Mouse (Mus musculus) layer of hippocampus, adult 2 months (tissue): ENCODE results near the gene Rhot1. TPM values are rescaled to one million over a fixed set of nuclear protein-coding genes. Genes with fewer than 3 reads are reported as not detected.
A peak's percentile ranks its signal among the peaks of the same experiment; 100 is the strongest.

ENCODE experiments used
- DNase-seq, 2 experiments: peaks; one replicate each; pipeline ENCODE4 v3.0.0; 2022; ENCODE audit warnings: low spot score in 2 of 2
- H3K27ac ChIP-seq: fragments of 200-600 bp; 2 replicates; pipeline ENCODE4 v1.8.1; 2022
- H3K4me3 ChIP-seq: fragments of 200-600 bp; 2 replicates; pipeline ENCODE4 v1.8.1; 2022; ENCODE audit warnings: mild to moderate bottlenecking
- CTCF ChIP-seq: fragments of 200-600 bp; conservative IDR thresholded peaks from 2 replicates; pipeline ENCODE4 v1.8.1; 2022; ENCODE audit warnings: antibody characterized with exemption, mild to moderate bottlenecking, moderate library complexity
- total RNA-seq, 2 experiments: library from RNA; stranded (reverse); gene quantifications; 2 replicates each; pipeline ENCODE4 v1.2.3; 2021

The Rhot1 gene
- total RNA-seq, 2 experiments from 2014 or later, result 67.8 to 68.2 TPM

DNA sequence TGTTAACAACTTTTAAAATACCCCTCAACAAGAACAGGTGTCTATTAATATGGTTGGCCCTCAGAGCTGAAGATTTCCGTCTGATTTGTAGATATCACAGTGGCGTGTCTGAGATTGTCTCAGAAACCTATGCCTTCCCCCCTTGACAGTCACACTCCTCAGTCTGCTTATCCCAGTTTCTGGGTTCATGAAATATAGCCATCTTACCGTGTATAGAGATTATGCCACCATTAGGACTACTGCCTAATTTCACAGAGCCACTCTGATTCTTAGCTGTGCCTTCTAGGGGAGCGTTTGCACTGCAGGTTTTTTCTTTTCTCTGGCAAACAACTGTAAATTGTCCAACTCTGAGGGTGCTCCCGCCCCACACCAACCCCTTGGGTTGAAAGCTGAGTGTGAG, 62.3 kb downstream of the Rhot1 start:
- Histone ChIP-seq H3K4me3 (no peak overlapping the region), H3K27ac (peak overlapping the region; percentile 54)
- DNase-seq, result no peak
- TF ChIP-seq CTCF, result no peak

DNA sequence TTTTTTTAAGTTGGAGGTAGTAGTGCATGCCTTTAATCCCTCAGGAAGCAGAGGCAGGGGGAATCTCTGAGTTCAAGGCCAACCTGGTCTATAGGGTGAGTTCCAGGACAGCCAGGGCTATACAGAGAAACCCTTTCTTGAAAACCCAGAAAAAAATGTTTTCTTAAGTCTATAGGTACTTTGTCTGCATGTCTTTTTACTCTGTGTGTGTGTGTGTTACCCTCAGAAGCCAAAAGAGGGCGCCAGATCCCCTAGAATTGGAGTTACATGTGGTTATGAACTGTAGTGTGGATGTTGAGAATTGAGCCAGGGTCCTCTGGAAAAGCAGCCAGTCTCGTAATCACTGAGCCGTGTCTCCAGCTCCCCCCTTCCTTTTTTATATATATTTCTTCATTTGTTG, 66.2 kb downstream of the Rhot1 start:
- Histone ChIP-seq H3K4me3 (no peak overlapping the region), H3K27ac (no peak overlapping the region)
- DNase-seq, result no peak
- peak; percentile 44 for TF ChIP-seq CTCF

DNA sequence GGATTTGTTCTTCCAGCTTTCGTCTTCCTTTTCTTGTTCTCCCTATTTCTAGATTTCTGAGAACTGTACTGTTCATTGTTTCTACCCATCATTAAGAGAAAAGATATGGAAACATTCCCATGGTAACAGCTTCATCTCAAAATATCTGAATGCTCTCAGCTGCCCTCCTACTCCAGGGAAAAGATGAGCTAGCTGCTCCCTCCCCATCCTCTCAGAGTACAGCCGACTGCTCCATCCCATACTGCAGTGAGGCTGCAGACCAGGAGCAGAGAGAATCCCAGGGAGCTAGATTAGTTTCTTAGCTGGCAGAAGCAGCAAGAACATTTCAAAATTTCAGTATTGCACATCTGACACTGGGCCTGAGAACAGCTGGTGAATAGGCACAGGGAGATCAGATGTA, 69.2 kb downstream of the Rhot1 start:
- H3K27ac ChIP-seq, result peak overlapping the region; percentile 88
- no peak for TF ChIP-seq CTCF
- peak in 1 of 2 experiments; percentile 57 for DNase-seq

DNA sequence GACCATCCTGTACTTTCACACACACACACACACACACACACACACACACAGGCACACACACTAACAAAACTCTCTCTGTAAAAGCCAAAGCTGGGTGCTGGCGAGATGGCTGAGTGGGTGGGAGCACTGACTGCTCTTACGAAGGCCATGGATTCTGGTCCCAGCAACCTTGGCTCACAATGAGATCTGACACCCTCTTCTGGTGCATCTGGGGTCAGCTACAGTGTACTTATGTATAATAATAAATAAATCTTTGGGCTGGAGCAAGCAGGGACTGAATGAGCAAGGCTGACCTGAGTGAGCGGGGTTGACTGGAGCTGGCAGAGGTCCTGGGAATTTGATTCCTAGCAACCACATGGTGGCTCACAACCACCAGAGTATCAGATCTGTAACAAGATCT, 75.0 kb downstream of the Rhot1 start:
- Histone ChIP-seq H3K4me3 (no peak overlapping the region), H3K27ac (no peak overlapping the region)
- TF ChIP-seq CTCF, result peak; percentile 35
- DNase-seq, result no peak

More for the DNA sequence above, 69.2 kb downstream of the Rhot1 start:
- H3K4me3 ChIP-seq, result no peak overlapping the region

DNA sequence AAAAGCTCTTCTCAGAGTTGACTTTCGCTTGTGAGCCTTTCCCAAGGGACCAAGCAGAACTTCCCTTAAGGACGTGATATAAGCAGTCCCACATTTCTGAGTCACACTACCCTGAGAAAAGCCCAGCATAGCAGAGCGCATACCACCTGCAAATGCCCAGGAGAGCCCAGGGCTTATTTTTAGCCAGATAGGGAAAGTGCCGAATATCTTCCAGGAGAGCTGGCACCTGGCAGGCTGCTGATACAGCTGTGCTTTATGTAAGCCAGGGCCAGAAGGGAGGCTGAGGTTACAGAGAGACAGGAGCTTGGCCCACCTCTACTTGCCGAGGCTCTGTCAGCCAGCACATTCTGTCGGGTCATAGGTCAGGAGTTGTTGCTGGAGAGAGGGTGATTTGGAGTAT, 75.8 kb downstream of the Rhot1 start:
- H3K4me3 ChIP-seq, result no peak overlapping the region
- TF ChIP-seq CTCF, result no peak
- no peak overlapping the region for H3K27ac ChIP-seq
- no peak for DNase-seq

DNA sequence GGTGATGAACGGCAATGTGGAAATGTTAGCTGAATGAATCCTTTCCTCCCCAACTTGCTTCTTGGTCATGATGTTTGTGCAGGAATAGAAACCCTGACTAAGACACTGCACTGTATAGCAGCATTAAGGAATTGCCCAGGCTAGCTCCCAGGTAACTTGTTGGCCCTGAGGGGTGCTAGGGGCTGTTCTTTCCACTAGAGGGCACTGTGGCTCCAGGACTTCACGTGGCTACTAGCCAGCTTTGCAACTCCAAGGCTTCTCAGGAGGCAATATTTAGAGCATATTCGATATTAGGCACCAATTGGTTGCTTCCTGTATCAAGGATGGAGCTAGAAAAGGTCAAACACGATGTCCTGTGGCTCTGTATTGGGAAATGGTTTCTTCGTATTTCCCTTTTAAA, 78.3 kb downstream of the Rhot1 start:
- no peak overlapping the region for H3K27ac ChIP-seq
- no peak overlapping the region for H3K4me3 ChIP-seq
- peak; percentile 95 for TF ChIP-seq CTCF
- peak; percentile 58 to 79 for DNase-seq

DNA sequence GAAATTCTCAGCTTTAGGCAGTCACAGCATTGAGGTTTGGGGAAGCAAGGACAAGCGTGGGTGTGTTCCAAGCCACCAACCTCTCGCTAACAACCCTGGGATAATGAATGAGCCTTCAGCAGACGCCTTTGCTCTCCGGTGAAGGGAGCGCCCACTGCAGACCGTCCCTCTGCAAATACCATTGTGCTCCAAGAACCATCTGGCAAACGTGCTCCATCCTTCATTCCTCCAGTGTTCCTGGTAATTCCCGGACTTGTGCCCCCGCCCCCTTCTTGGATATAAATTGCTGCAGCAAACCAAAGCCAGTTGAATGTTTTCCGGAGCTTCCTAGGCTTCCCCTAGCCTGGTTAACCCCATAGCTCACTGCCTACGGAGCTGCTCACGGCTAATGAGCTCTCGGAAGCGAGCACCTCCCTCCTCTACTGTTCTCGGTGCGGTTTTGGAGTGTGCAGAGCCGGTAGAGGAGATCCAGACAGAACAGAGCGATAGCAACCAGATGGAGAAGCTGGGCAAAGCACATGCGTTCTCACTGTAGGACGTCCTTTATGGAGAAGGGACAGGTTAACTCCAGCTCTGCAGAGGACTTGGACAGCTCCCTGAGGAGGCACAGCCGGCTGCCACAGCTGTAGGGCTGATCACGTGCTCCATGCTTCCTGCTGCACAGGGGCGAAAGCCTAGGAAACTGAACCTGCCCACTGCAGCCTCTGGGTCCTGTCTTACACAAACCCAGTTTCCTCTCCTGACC, 81.1 kb downstream of the Rhot1 start:
- no peak for TF ChIP-seq CTCF
- Histone ChIP-seq H3K4me3 (peak overlapping the region; percentile 54), H3K27ac (peak overlapping the region; percentile 89)

DNA sequence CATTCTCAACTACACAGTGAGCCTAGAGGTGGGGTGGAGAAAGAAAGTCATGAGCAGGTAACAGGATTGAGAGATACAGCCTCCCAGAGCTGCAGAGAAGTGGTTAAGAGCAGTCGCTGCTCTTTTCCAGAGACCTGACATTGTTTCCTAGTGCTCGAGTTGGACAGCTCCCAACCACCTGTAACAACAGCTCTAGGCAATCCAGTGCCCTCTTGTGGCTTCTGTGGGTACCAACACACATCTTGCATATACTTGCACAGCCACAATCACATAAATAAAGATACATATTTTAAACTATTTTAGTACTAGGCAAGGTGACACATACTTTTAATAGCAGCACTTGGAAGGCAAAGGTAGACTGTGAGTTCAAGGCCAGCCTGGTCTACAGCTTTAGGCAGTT, 82.2 kb downstream of the Rhot1 start:
- peak; percentile 56 for TF ChIP-seq CTCF
- Histone ChIP-seq H3K4me3 (no peak overlapping the region), H3K27ac (no peak overlapping the region)
- no peak for DNase-seq

More for the DNA sequence above, 81.1 kb downstream of the Rhot1 start:
- DNase-seq, result peak; percentile 43 to 50

DNA sequence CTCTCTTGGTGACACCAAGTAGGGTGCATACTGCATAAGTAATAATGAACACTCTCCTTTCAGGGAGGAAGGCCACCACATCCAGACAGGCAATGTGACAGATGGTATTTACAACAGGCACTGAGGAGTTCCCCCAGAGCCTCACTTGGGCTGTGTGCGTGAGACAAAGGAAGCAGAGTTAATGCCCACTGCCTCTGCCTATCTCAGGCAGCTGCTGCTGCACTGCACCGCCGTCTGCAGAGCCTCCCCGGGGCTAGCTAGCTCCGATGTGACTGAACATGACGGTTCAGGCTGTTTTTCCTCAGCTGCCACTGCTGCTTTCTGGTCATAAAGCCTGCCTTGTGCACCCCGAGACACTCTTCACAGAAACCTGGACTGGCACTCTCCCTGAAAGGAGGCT, 83.6 kb downstream of the Rhot1 start:
- no peak for TF ChIP-seq CTCF
- DNase-seq, result no peak

DNA sequence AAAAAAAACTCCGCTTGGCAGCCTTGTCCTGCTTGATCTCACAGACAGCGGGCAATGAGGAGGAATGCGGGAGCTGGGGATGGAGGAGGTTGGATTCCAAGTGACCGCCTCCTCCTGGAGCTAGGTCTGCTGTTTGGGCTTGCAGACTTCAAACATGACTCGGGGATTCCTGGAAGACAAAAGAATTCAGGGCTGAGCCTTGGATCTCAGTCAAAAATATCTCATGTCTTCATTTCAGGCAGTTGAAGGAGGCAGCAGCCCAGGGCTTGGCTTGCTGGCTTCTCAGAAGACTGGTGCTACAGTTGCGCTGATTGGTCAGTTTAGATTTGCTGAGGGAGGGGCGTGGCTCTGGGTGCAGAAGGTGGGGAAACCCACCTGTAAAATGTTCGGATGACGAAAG, 86.2 kb downstream of the Rhot1 start:
- no peak for TF ChIP-seq CTCF
- DNase-seq, result no peak
- no peak overlapping the region for H3K4me3 ChIP-seq
- no peak overlapping the region for H3K27ac ChIP-seq

More for the DNA sequence above, 83.6 kb downstream of the Rhot1 start:
- Histone ChIP-seq H3K27ac (no peak overlapping the region), H3K4me3 (no peak overlapping the region)

DNA sequence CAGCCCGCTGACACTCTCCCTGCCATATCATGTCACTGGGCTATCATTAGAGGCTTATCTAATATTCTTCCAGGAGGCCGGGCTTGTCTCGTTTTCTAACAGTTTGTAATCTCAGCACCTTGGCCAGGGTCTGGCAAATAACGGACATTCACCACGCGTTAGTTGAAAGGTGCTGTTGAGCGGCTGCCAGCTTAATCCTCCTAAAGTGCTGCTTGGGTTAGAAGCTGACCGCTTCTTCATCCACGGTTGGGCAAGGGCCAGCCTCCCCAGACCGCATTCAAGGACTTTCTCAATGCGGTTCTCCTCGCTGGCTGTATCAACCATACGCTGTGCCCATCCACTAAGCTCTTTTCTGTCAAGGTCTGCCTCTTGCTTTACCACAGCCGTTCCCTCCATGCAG, 87.0 kb downstream of the Rhot1 start:
- no peak for DNase-seq
- H3K4me3 ChIP-seq, result no peak overlapping the region
- no peak for TF ChIP-seq CTCF
- no peak overlapping the region for H3K27ac ChIP-seq

DNA sequence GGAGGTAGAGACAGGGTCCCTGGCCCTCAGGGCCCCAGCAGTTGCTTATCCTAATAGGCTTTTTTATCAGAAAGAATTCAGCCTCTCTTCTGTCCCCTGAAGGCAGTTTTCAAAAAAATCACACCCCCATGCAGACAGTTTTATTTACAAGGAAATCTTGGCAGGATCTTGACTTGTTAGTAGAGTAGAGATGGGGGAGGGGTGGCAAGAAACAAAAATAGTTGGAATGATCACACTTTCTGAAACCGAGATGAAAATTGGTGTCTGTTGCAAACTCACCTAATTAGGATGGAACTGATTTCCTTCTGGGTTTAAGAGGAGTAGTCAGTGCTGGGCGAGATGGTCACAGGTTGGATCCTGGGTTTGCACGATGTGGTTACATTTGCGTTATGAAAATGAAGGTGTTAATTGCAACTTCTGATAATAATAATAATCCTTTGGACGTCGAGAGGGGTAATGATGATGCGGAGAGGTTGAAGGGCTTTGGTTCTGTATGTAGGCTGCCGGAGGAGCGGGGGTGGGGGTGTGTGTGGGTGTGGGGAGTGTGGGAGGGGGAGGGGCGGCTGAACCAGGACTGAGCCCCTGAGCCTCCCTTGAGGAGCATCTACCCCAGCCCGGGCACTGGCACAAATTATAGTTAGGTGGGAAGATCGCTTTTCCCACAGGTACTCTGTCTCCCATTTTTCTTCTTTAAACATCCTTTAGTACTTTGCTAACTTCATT, 90.9 kb downstream of the Rhot1 start:
- no peak overlapping the region for H3K27ac ChIP-seq
- no peak for TF ChIP-seq CTCF
- no peak overlapping the region for H3K4me3 ChIP-seq
- DNase-seq, result no peak

DNA sequence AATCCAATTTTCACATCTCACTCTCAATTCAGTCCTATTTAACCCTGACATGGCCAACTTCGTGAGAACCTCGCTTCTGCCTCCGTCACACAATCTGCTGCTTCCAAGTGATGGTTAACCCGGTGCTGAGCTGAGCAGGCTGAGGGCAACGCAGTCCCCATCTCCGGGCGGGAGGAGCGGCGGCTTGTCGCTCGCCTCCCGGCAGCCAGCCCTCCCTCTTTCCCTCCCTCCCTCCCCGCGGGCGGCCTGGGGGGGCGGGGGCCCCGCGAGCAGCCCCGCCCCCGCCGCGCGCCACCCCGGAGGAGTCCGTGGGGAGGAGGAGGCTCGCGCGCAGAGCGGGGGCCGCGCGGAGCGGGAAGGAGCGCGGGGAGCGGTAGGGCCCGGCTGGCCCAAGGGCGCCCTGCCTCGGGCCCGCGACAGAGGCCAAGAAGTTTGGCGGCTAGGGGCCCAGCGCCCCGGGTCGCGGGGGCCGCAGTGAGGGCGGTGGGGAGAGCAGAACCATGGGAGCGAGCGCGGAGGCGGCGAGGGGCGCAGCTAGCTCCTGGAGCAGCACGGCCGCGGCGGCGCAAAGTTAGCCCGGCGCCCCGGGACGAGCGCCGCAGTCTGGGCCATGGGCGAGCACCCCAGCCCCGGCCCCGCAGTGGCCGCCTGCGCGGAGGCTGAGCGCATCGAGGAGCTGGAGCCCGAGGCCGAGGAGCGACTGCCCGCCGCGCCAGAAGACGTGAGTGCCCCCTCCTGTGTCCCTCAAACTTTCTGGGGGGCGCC, 91.9 kb downstream of the Rhot1 start, which contains the start of gene Rhbdl3:
TSS of gene Rhbdl3 (plus strand) at position 362 of the 765 bp plus-strand sequence.
- H3K4me3 ChIP-seq, result peak within 1 kb of the TSS; percentile 69
- TF ChIP-seq CTCF, result no peak
- peak within 1 kb of the TSS; percentile 87 for H3K27ac ChIP-seq
- peak; percentile 59 to 62 for DNase-seq
